In the genomic region with DNA sequence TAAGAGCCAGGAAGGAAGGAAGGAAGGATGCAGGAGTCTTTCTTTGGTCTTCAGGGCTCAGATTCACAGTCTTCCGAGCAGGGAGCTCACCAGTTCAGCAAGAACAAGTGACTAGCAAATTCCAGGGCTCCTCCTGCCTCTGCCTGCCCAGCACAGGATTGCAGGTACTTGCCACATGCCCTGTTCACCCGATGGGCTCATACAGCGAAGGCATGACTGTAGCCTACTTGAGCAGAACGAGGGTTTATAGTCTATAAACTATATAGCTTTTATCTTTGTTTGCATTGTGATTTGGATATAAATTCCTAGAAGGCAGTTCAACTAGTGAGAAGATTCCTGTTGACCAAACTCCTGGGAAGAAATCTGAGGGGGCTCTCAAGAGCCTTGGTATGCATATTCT, we compare ENCODE assay signal across 19 mouse cellular contexts.
"Had no signal": no experiment of that assay in that cellular context is flagged by ENCODE, and none has a peak within 500 bp of the region (broad histone marks: within the 10 kb centered on the region; RNA-seq: fewer than 3 reads in every experiment).

No protein-coding gene starts in this region.

- H3K9me3 ChIP-seq: midbrain, embryonic 10.5 days; midbrain, embryonic 12.5 days; neural tube, embryonic 13.5 days; neural tube, embryonic 15.5 days had no signal

- H3K4me2 ChIP-seq: lung, embryonic 14.5 days; midbrain, embryonic 12.5 days; neural tube, embryonic 13.5 days; neural tube, embryonic 15.5 days had no signal

- H3K9ac ChIP-seq: liver, embryonic 14.5 days; lung, embryonic 14.5 days; midbrain, embryonic 12.5 days; neural tube, embryonic 13.5 days; neural tube, embryonic 15.5 days had no signal

- DNase-seq: lung, adult 18-20 months; lung, postnatal 10 days; lung, postnatal 4 days; midbrain, embryonic 14.5 days; retina, postnatal 1 day; right cerebral cortex, postnatal 25 days; right cerebral cortex, postnatal 4 days; spleen, adult 18-20 months; thymus, adult 2 months; thymus, postnatal 25 days; thymus, postnatal 4 days had no signal

- H3K4me1 ChIP-seq: midbrain, embryonic 10.5 days; midbrain, embryonic 12.5 days; neural tube, embryonic 13.5 days; neural tube, embryonic 15.5 days had no signal

- H3K27me3 ChIP-seq: midbrain, embryonic 12.5 days; neural tube, embryonic 13.5 days; neural tube, embryonic 15.5 days had no signal

- H3K27ac ChIP-seq: liver, embryonic 14.5 days; midbrain, embryonic 10.5 days; midbrain, embryonic 12.5 days; neural tube, embryonic 13.5 days; neural tube, embryonic 15.5 days had no signal

- H3K4me3 ChIP-seq: midbrain, embryonic 10.5 days; midbrain, embryonic 12.5 days; myocyte; neural tube, embryonic 13.5 days; neural tube, embryonic 15.5 days had no signal

- ATAC-seq: midbrain, embryonic 16.5 days had no signal

- H3K36me3 ChIP-seq: midbrain, embryonic 10.5 days; midbrain, embryonic 12.5 days; neural tube, embryonic 13.5 days; neural tube, embryonic 15.5 days had no signal
